Comparison of ENCODE assay signal across 21 mouse cellular contexts in the genomic region with DNA sequence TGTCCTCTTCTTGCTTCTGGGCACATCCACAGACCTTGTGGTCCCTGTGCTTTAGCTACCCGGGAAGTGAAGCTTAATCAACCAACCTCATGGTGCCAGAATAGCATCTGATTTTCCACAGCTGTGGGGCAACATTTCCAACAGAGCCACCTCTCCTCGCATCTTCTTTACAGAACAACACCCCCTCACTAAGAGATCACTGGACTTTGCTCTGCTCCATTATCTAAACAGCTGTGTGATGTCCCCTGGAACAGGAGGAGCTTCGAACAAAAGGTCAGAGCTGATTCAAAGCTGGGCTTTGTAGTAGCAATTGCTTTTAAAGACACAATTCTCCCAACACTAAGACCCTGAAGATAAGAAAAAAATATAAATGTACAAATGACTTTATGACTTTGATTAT.
"Had no signal": no experiment of that assay in that cellular context is flagged by ENCODE, and none has a peak within 500 bp of the region (broad histone marks: within the 10 kb centered on the region; RNA-seq: fewer than 3 reads in every experiment).

No protein-coding gene starts in this region.

- H3K4me2 ChIP-seq: heart, embryonic 11.5 days; heart, embryonic 13.5 days; heart, embryonic 15.5 days; hindbrain, embryonic 13.5 days; hindbrain, embryonic 15.5 days; limb, embryonic 13.5 days; limb, embryonic 15.5 days had no signal

- DNase-seq: gastrocnemius, postnatal 14 days; gastrocnemius, postnatal 36 days; heart, adult 11 months; heart, adult 2 months; heart, postnatal 14 days; heart, postnatal 36 days; kidney, adult 11 months; kidney, adult 2 months; kidney, postnatal 14 days; layer of hippocampus, adult 9-11 months; layer of hippocampus, postnatal 36 days; left cerebral cortex, postnatal 4 days had no signal

- H3K4me3 ChIP-seq: heart, adult 2 months; heart, embryonic 13.5 days; heart, embryonic 15.5 days; hindbrain, embryonic 13.5 days; hindbrain, embryonic 15.5 days; limb, embryonic 13.5 days; limb, embryonic 15.5 days had no signal

- ATAC-seq: hindbrain, postnatal 0 days; intestine, embryonic 16.5 days had no signal

- H3K27ac ChIP-seq: heart, adult 2 months; heart, embryonic 13.5 days; heart, embryonic 15.5 days; hindbrain, embryonic 13.5 days; hindbrain, embryonic 15.5 days; hindbrain, postnatal 0 days; limb, embryonic 13.5 days; limb, embryonic 15.5 days had no signal

- H3K4me1 ChIP-seq: heart, embryonic 13.5 days; heart, embryonic 15.5 days; hindbrain, embryonic 13.5 days; hindbrain, embryonic 15.5 days; limb, embryonic 13.5 days; limb, embryonic 15.5 days had no signal

- H3K9me3 ChIP-seq: heart, embryonic 13.5 days; heart, embryonic 15.5 days; hindbrain, embryonic 13.5 days; hindbrain, embryonic 15.5 days; limb, embryonic 13.5 days; limb, embryonic 15.5 days had no signal

- H3K36me3 ChIP-seq: heart, embryonic 13.5 days; heart, embryonic 15.5 days; hindbrain, embryonic 13.5 days; hindbrain, embryonic 15.5 days; limb, embryonic 13.5 days; limb, embryonic 15.5 days had no signal

- H3K27me3 ChIP-seq: heart, embryonic 13.5 days; heart, embryonic 15.5 days; hindbrain, embryonic 13.5 days; hindbrain, embryonic 15.5 days; limb, embryonic 13.5 days; limb, embryonic 15.5 days had no signal

- H3K9ac ChIP-seq: heart, embryonic 13.5 days; heart, embryonic 15.5 days; hindbrain, embryonic 13.5 days; hindbrain, embryonic 15.5 days; limb, embryonic 13.5 days; limb, embryonic 15.5 days had no signal
